Mouse (Mus musculus): Measurements from ENCODE around the gene Fam171a2.

DNA sequence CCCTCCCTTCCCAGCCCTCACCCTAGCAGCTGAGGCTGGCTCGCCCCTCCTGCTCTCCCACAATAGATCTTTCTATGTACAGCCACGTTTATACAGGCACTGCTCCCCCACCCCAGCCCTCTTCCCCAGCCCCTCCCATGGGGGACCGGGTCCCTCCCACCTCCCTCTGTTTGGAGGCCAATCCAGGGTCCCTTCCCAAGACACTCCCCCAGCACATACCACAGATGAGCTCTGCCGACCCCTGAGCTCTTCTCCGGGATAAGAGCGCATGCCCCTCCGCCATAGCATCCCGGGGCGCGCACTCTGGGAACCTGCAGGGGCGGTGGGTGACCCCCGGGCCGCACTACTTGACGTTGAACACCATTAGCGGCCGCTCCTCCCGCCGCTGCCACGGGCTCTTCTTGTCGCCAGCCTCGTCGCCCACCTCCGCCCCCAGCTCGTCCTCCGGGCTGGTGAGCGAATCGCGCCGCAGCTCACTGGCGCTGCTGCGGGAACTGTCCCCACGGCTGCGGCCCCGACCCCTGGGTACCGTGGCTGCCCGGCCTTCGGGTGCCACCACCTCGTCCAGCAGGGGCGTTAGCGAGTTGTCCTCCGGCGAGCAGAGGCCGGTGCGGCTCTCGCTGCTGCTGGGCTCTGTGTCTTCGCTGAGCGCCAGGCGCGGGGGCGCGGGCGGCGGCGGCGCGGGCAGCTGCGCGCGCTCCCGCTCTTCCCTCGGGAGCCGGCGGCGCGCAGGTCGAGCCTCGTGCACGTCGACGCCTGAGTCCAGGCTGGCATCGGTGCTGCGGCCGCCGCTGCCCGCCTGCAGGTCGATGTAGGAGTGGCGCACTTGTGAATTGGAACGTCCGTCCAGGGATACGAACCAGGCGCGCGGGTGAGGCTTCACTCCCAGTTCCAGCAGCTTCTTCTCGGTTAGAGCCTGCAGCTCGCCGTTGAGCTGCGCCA, 10.1 kb downstream of the Fam171a2 start:
- peak; percentile 32; the same call in 1 of the 2 replicates for TF ChIP-seq CTCF (IDR thresholded peaks at IDR 0.05; ENCODE audit: low read depth)
- no peak for TF ChIP-seq EP300 (IDR thresholded peaks at IDR 0.05; ENCODE audit: low read depth)

Data from liver, embryonic 14.5 days (tissue).